Mouse (Mus musculus) left cerebral cortex, adult 9 months (tissue): ENCODE data around the gene Gprin1.
"Not testable (repeated sequence)": the region's sequence is repeated elsewhere in the genome, so short reads cannot be mapped to it uniquely, and the experiment has no call there.

Experiments
- DNase-seq, 2 experiments: peaks; one replicate each; pipeline ENCODE4 v3.0.0; 2022; ENCODE audit warnings: low spot score in 2 of 2

Gprin1 gene

DNA sequence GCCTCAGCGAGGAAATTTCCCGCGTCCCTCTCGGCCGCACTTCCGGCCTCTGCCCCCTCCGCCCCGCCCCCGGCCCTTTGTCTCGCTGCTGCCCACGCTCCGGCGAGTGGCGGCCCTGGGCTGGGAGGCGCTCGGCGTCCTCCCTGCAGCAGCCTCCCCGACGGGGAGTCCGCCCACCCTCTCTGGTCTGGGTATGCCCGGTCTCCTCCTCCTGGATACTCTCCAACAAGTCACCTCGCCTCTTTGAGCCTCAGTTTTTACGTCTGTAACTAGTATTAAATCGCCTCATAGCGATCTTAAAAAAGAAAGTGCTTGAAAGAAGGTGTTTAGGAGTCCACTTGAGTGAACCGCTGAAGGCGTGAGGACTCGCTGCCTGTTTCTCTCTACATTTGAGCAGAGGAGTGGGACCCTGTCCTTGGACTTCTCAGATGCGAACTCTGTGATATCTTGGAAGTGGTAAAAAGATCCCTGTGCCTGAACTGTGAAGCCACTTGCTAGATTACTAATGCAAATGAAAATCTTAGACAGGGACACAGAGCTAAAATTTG, at the start of gene Gprin1:
TSS of gene Gprin1 (minus strand) at position 11 of the 548 bp plus-strand sequence.
- DNase-seq = no peak

DNA sequence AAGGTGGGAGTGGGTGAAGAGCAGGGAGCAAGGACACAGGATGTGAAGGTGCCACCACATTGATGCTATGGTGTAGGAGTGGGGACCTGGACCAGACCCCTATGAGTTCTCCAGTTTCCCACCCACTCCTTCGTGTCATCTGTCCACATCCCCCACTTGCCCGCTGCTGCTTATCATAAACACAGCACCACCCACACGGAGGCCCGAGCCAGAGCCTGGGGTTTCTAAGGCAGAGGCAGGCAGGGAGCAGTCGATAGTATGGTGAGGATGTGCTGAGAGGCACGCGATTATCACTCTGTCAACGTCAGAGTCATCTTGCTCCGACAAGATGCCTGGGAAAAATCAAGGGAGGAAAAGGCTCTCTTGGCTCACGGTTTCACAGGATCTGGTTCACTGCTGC, 49.1 kb upstream of the Gprin1 start:
- DNase-seq = peak in 1 of 2 experiments; percentile 83

DNA sequence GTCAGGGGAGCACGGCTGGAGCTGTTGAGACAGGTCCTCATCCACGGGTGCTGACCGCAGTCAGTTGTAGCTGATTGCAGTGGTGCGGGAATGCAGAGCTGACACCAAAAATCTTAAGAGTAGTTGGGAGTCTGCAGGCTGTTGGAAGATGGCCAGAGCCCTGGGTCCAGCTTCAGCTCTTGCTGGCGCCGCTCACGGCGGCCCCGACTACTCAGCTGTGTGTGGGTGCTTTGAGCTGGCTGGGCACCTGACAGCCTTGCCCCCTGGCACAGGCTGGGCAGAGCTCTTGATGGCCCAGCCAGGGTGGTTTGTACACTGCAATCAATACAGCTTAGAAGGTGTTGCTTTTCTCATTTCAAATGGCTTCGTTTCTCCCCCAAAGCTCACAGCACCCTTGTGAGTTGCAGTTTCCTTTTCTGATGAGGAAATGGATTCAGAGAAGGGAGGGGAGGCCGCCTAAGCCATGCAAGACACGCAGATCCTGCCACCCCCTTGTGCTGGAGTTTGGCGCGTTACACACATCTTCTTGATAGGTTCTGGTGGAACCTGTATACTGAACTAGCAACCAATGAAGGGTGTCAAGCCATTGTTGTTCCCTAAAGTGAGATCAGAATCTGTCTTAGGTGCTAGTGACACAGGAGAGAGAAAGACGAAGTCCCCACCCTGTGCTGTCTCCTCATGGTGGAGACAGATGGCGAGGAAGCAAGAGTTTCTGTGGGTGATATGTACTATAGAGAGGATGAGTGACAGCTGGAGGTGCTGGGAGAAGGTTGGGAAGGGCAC, 48.4 kb upstream of the Gprin1 start:
- DNase-seq = peak in 1 of 2 experiments; percentile 66

DNA sequence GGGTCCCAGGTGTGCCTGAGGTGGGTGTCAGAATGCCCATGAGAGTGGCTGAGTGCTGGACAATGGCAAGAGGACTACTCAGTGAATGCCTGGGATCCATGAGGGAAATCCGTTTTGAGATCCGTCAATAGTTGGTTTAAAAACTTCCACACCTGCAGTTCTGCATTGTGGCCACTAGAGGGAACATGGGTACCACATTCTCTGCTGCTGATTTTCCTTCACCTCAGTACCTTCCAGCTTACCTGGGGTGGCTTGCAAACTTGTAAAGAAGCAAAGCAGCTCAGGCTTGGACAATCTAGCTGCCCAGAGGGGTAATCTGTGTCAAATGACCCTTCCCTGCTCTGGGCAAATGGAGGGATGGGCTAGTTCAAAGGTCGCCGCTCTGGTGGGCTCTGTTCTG, 47.7 kb upstream of the Gprin1 start:
- DNase-seq = peak in 1 of 2 experiments; percentile 69

DNA sequence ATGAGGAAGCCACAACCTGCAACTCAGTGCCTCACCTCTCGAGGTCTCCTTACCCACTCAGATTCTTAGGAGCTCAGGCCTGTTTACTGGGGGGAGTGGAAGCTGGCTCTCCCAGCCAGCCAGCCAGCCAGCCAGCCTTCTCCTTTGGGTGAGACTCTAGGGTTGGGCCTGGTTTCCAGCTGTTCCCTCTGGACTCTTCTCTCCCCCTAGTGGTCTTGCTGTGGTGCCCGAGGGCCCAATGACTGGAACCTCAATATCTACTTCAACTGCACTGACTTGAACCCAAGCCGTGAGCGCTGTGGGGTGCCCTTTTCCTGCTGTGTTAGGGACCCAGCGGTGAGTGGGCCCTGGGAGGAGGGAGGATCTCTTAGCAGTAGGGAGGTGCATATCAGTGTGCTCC, 45.2 kb upstream of the Gprin1 start:
- no peak for DNase-seq

DNA sequence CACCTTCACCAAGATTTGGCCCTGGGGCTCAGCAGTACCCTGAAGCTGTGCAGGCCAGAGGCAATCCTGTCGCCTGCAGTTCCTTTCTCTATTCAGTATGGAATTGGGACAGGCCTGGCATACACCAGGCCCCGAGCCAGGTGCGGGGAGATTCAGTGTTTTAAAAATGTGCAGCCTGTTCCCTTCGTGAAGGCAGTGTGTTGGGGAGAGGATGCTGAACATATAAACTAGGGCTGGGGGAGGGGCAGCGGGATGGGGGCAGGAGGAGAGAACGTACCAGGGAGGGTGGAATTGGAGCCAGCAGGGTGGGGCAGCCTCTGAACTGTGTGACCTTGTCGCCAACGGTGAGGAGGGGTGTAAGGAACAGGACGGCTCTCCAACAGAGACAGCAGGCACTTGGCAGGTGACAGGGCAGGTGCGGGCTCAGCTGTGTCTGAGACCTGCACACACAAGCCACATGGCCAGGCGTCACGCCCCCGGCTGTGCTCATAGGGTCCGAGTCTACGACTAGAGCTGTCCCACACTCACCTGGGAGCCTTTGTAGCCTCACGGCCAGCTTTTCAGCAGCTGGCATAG, 44.4 kb upstream of the Gprin1 start:
- peak in 1 of 2 experiments; percentile 67 for DNase-seq

DNA sequence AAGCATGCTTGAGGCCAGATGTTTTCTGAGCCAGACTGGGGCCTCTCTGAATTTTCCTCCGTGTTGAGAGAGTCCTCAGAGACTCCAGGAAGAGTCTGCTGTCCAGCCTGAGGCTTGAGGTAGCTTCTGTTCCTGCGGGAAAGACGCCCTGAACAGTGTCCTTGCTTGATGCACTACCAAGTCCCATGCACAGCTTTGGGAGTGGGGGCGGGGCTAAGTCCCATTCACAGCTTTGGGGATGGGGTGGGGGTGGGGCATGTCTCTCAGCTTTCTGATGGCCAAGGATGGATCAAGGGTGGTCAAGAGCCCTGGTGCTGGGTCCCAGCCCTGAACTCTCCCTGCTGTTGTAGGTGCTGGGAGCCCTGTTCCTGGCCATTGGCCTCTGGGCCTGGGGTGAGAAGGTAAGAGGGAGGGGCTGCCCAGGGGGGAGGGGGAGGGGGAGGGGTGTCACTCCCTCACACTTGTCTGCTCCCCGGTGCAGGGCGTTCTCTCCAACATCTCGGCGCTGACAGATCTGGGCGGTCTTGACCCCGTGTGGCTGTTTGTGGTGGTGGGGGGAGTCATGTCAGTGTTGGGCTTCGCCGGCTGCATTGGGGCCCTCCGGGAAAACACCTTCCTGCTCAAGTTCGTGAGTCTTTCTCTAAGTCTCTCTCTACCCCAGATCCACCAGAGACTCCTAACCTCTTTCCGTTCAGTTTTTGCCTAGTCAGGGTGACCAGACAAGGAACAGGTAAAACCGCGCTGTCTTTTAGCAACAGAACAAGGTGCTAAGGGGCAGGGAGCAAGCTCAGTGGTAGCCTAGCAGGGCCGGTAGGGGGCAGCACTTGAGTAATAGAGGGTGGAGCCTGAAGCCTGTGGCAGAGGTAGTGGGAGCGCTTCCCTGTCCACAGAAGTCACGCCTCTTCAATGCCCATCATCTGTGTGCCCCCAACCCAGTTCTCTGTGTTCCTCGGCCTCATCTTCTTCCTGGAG, 42.9 kb upstream of the Gprin1 start:
- no peak for DNase-seq

DNA sequence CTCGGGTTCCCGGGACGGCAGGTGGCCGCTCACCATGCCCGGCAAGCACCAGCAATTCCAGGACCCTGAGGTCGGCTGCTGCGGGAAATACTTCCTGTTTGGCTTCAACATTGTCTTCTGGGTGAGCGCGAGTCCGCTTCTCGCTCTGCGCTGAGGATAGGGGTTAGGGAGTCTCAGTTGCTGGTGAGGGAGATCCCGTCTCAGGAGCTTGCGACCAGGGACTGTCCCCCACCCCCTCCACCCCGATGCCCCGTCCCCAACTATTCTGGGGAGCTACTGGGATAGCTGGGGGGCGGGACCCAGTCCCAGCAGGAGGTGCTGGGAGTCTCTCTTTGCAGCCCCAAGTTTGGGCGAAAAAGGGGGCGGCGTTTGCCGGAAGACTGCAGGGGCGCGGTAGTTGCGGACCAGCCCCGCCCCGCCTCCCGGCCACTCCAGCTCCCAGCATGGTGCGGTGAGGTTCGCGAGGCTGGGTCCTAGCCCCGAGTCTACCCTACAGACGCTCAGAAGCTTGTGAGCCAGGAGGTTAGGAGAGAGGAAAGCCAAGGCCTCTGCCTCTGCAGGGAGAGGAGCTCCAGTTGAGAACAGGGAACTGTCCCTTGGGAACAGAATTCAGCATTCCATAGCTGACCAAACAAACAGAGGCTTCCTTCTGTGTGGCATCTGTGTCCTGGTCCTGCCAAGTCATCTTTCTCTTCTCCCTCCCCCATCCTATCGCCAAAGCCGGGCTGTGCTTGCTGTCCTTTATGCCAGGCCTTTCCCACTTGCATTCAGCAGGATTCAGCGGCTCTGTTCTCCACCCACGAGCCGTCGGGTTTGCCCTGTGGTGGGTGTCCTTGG, 40.1 kb upstream of the Gprin1 start:
- peak in 1 of 2 experiments; percentile 69 for DNase-seq

DNA sequence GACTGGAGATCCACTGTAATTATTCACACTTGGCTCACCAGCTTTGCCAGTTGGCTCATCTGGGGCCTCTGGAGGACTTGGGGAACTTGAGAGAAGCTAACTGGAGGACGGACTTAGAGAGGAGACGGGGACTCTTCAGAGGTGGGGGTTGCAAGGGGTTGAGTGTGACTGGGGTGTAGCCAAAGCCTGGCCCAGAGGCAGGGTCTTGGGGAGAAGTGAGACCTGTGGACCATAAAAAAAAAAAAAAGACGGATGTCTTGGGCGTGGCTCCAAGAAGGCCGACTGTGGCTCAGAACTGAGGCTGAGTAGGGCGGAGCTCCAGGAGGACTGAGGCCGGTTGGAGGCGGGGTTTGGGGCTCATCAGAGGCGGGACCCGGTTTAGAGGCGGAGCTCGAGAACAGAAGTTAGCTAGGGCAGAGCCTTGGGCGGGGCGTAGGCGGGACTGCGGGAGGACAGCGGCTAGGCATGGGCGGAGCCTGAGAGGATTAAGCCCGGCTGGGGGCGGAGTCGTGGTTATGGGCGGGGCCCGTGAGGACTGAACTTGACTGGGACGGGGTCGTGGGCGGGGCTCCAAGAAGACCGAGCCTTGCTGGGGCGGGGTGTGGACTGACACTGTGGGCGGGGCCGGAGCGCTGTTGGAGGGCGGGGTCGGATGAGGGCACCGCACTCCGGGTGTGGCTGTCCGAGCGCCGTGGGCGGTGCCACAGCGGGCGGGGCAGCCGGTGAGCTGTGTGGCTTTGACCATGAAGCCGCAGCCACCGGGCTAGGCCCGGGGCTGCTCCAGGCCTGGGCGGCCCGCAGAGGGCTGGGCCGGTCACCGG, 39.3 kb upstream of the Gprin1 start, which contains the start of gene Tspan17:
TSS of gene Tspan17 (plus strand) at position 638 of the 821 bp plus-strand sequence.
- DNase-seq = peak; percentile 90 to 97

DNA sequence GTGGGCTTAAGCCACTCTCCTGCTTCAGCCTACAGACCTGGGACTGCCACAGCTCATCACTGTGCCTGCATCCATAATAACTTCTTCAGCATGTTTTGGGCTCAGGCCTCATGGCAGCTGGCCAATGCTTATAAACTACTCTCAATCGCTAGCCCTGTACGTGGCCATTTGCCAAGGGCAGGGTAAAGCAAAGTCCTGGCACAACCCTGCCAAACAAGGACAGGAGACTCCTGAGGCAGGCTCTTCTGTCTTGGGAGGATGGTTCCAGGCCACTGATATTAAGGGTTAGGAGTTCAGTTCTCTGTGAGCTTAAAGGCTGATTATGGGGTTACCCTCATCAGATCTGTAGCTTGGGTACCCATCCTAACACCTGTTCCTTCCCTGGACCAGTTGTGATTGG, 37.9 kb upstream of the Gprin1 start:
- DNase-seq = not testable (repeated sequence)

DNA sequence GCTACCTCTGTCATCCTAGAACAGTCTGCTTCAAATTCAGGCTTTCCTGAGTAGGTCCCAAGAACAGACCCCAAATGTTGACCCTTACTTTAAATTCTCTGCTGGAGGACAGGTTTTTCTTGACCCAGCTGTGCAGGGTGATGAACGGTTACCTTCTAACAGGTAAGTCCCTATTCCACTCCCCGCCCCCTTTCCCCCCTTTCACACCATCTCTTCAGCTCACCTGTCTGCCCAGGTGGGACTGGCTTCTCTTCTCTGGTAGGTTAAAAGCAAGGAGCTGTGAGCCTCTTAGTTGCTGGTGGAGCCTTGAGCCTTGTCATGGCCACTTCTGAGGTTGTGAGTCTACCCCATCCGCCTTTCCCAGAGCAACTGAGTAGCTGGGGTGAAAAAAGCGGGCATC, 34.0 kb upstream of the Gprin1 start, which contains the start of gene Eif4e1b:
TSS of gene Eif4e1b (plus strand) at position 301 of the 400 bp plus-strand sequence.
- DNase-seq = no peak

DNA sequence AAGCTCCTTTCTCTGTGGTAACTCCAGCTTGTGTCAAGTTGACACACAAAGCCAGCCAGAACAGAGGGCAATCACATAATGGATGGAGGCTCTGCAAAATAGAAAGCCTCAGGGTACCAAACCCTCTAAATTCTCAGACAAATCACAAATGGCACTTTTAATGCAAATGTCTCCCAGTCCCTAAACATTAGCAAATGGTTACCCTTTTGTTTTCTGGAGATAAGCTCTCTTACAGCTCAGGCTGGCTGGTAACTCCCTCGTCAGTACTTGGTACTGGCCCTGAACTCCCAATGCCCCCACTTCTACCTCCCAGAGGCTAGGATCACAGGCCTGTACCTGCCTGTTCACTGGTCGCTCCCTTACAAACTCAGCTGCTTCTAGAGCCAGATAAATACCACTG, 33.6 kb upstream of the Gprin1 start:
- DNase-seq = no peak

DNA sequence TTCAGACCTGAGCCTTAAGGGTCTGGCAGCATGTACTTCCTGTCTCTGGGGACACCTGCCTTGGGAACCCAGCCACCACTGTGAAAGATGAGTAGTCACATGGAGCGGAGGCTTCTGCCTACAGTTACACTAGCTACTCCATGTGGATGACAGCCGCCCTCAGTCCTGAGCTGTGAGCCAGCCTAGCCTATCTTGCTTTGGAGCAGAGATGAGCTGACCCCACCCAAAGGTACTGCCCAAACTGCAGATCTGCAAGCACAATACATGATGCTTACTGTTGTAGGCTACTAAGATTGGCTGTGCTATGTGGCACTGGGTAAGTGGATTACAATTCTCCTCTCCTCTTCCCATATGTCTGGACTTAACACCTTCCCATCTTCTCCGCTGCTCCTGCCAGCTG, 31.4 kb upstream of the Gprin1 start:
- peak in 1 of 2 experiments; percentile 57 for DNase-seq

DNA sequence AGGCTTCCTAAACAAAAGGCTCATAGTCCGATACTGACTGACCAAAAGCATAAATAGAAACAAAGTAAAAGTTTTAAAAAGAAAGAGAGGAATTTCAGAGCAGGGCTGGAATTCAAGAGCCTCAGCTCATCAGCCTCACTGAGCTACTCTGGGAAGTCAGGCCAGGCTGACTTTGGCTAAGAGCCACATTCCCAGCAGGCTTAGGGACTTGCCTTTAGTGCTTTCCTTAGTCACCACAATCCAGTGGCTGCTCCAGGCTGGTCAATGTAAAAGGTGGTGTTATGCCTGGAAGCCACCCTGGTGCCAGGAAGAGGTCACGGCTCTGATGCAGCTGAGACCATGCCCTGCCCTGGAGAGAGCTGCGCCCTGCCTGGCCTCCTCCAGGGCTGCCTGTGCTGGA, 30.9 kb upstream of the Gprin1 start:
- peak in 1 of 2 experiments; percentile 71 for DNase-seq

DNA sequence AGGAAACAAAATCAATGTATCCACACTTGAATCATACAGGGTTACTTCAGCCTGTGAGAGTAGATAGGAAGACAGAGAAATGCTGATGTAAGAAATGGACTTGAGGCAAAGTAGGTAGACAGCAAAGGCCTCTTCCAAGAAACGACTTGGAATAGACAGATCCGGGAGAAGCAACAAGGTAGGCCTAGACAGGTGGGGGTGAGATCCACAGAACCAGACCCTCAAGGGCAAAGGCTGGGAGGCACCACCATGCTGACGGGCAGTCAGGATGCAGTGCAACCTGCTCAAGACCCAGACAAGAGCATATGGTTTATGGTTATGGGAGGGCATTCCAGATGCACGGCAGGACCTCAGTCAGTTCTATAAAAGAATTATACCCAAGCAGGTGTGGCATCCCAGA, 17.3 kb upstream of the Gprin1 start:
- DNase-seq = no peak

DNA sequence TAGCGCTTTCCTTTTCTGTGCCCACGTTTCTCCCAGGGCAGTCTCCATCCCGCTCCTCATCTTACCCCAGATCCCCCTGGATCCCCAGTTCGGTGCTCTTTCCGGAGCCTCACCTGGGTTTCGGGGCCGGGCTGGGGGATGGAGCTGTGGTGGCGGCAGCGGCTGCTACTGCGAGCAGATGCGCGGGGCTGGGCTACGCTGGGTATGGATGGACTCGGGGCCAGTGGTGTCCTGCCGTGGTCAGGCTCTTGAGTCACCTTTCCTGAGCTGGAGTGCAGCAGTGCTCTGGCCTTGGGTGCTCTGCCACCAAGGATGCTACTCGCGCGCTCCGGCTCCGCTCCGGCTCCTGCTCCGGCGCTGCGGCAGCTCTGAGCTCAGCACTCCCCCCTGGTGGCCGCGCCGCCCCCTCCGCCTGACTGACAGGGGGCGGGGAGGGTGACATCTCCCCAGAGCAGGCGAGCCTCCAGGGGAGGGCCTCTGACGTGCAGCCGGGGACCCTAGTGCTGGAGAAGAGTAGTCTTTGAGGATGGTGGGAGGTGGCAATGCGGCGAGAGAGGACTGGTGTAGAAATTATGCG, 16.6 kb upstream of the Gprin1 start, which contains the start of gene Sncb:
TSS of gene Sncb (minus strand) at position 404 of the 577 bp plus-strand sequence.
- DNase-seq = peak in 1 of 2 experiments; percentile 88

DNA sequence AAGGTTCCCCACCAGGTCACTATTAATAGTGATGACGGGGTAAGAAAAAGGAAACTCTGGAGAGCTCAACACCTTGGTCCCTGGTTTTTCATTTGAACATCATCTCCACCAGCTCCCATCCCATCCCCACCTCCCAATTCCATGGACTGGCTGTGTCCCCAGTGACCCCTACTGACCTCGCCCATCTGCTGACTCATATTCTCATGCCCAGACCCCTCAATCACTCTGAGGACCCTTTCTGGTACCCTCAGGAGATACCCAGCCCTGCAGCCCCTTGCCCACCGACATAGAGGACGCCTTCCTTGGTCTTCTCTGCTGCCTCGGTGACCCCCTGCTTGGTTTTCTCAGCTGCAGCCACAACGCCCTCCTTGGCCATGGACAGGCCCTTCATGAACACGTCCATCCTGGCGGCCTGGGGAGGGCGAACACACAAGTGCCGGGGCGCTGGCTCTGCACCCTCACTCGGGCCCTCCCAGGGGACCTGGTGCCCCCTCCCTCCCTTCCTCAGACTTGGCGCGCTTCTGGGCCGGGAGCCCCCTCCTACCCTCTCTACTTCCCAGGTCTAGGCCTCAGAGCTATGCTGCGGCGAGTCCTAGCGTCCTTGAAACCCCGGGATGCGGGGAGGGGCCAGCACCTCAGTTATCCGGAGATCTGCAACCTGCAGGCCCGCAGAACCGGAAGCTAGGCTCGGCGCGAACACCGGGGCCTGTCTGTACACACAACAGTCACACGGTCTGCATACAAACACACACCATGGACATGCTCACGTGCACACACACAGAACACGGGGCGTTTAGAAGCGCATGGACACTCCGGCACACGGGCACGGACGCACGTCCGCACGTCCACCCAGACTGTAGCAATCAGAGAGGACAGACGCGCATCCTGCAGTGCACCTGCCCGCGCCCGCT, 15.9 kb upstream of the Gprin1 start:
- peak in 1 of 2 experiments; percentile 47 for DNase-seq

DNA sequence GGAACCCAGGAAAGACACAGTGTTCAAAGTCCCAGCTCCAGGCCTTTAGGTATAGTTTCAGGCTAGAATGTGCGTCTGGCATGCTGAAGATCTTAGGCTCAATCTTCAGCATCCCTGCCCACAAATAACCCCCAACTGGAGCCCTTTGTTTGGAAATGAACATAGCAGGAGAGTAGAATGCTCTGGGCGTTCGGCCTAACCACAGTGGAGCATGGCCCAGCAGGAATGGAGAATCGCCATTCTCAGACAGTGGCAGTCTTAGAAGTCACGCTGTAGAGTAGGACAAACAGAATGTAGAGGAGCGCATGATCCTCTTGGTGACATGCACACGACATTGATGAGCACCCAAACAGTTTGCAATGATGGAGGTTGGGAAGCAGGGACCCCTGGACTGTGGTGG, 11.2 kb upstream of the Gprin1 start:
- DNase-seq = no peak
